Mouse (Mus musculus): ENCODE results near the gene Abcc4.

GRCm38 (mm10) chr14:118510793-118511192 is 195.2 kb downstream of the Abcc4 start:
- TF ChIP-seq POLR2A (IDR thresholded peaks at IDR 0.05; ENCODE audit: control insufficient read depth, low read depth, low read length) (no peak), CTCF (IDR thresholded peaks at IDR 0.05; ENCODE audit: control insufficient read depth, insufficient read depth, insufficient replicate concordance, low read depth, low read length) (no peak)

All from testis, adult 2 months (tissue).